Mouse (Mus musculus) midbrain, embryonic 11.5 days (tissue): Measurements from ENCODE around the gene Ercc2. TPM values are rescaled to one million over a fixed set of nuclear protein-coding genes. Genes with fewer than 3 reads are reported as not detected.
A peak's percentile ranks its signal among the peaks of the same experiment; 100 is the strongest.

Source experiments
- ATAC-seq: fragments of 200-750 bp; cut with Nextera tagmentation; 2 replicates; pipeline ENCODE4 v1.8.0; 2017; ENCODE audit warnings: moderate TSS enrichment, moderate library complexity; ENCODE audit not compliant: low FRiP score
- DNase-seq: peaks from one replicate; pipeline ENCODE4 v3.0.0; 2015; ENCODE audit warnings: low spot score; ENCODE audit errors: missing footprints
- H3K27ac ChIP-seq: fragments of 300-500 bp; sonication (generic); 2 replicates; pipeline ENCODE4 v1.5.1; 2014; ENCODE audit warnings: low read depth, low read length
- H3K27me3 ChIP-seq: fragments of 300-500 bp; sonication (generic); 2 replicates; pipeline ENCODE4 v1.6.1; 2014; ENCODE audit warnings: mild to moderate bottlenecking, low read length, moderate library complexity, mixed read lengths; ENCODE audit not compliant: control insufficient read depth, insufficient read depth
- H3K36me3 ChIP-seq: fragments of 300-500 bp; sonication (generic); 2 replicates; pipeline ENCODE4 v1.6.1; 2014; ENCODE audit warnings: mild to moderate bottlenecking, low read length, moderate library complexity, mixed read lengths; ENCODE audit not compliant: control insufficient read depth, insufficient read depth
- H3K4me1 ChIP-seq: fragments of 300-500 bp; sonication (generic); 2 replicates; pipeline ENCODE4 v1.6.1; 2014; ENCODE audit warnings: low read length; ENCODE audit not compliant: control insufficient read depth, insufficient read depth
- H3K4me2 ChIP-seq: fragments of 300-500 bp; sonication (generic); 2 replicates; pipeline ENCODE4 v1.6.1; 2014; ENCODE audit warnings: mild to moderate bottlenecking, moderate library complexity
- H3K4me3 ChIP-seq: fragments of 300-500 bp; sonication (generic); 2 replicates; pipeline ENCODE4 v1.5.1; 2014; ENCODE audit warnings: low read depth, low read length
- H3K9ac ChIP-seq: fragments of 300-500 bp; sonication (generic); 2 replicates; pipeline ENCODE4 v1.6.1; 2014; ENCODE audit warnings: low read length
- H3K9me3 ChIP-seq: fragments of 300-500 bp; sonication (generic); 2 replicates; pipeline ENCODE4 v1.6.1; 2016; ENCODE audit warnings: low read length; ENCODE audit not compliant: control insufficient read depth
- WGBS: fragments of 180-500 bp; shearing (Covaris S2); extraction: QIAGEN DNeasy Blood & Tissue Kit; methylation state at CpG from one replicate; pipeline ENCODE4 v1.1.7; 2014; 5-methylcytosine and 5-hydroxymethylcytosine counted together
- polyA plus RNA-seq: library from polyadenylated mRNA; unstranded; fragments of >200 nt; fragmentation: Nextera tagmentation; extraction: Ambion mirVana; gene quantifications from 2 replicates; pipeline ENCODE4 v1.2.1, GENCODE M21; 2014

Gene Ercc2
- polyA plus RNA-seq, 1 experiment from 2014 or later: 10.3 TPM

DNA sequence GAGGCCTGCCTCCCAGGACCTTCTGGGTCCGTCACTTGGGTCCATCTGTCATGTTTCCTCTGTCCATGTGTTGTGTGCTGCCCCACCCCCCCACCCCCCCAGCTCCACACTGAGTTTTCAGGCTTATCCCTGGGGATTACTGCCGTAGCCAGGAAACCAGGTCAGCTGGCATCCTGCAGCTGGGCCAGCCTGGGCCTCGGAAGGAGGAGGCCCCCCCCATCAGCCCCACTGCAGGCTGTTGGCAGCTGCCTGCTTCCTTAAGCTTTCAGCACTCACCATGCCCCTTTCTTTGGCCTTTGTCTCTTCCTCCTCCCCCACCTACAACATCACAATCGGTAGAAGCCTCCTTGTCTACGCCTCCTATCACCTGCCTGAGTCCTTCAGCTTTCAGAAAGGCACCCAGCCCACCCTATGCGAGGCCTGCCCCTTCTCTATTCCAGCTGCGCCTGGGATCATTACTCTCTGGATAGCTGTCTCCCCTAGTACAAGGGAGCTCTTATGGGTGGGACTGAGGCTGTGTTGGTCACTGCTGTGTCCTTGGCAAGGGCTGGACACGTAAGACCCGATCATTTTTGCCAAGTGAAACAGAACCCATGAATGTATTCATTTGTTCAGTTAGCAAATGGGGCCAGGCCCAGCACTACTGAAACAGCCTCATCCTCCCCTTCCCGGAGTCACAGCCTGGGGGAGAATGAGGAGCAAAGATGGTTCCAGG is 7.0 kb downstream of the Ercc2 start:
- H3K27me3 ChIP-seq: no peaks in the 10 kb centered on the region
- H3K4me1 ChIP-seq: peaks cover 12% of the 10 kb centered on the region
- no peak for DNase-seq
- H3K9ac ChIP-seq: no peak overlapping the region; the same call in 1 of the 2 replicates
- peak overlapping the region; percentile 57 for H3K27ac ChIP-seq
- 64% methylated on average over 10 of the region's 10 CpGs for WGBS
- H3K4me3 ChIP-seq: no peak overlapping the region
- no peak overlapping the region for H3K4me2 ChIP-seq
- H3K36me3 ChIP-seq: peaks cover 46% of the 10 kb centered on the region
- H3K9me3 ChIP-seq: no peaks in the 10 kb centered on the region
- ATAC-seq: peak; percentile 73

- peaks cover 36% of the 10 kb centered on the region for H3K36me3 ChIP-seq
- H3K27me3 ChIP-seq: peaks cover 6% of the 10 kb centered on the region
- ATAC-seq: no peak
- no peaks in the 10 kb centered on the region for H3K9me3 ChIP-seq
- no peak overlapping the region for H3K4me3 ChIP-seq
- DNase-seq: peak; percentile 54
- WGBS: 92% methylated on average over 8 of the region's 8 CpGs
- peaks cover 3% of the 10 kb centered on the region; the same call in 1 of the 2 replicates for H3K4me1 ChIP-seq
- no peak overlapping the region for H3K4me2 ChIP-seq
- H3K27ac ChIP-seq: no peak overlapping the region
- H3K9ac ChIP-seq: no peak overlapping the region
These were observed 12.7 kb downstream of the Ercc2 start for GRCm38 (mm10) chr7:19394484-19394883.

DNA sequence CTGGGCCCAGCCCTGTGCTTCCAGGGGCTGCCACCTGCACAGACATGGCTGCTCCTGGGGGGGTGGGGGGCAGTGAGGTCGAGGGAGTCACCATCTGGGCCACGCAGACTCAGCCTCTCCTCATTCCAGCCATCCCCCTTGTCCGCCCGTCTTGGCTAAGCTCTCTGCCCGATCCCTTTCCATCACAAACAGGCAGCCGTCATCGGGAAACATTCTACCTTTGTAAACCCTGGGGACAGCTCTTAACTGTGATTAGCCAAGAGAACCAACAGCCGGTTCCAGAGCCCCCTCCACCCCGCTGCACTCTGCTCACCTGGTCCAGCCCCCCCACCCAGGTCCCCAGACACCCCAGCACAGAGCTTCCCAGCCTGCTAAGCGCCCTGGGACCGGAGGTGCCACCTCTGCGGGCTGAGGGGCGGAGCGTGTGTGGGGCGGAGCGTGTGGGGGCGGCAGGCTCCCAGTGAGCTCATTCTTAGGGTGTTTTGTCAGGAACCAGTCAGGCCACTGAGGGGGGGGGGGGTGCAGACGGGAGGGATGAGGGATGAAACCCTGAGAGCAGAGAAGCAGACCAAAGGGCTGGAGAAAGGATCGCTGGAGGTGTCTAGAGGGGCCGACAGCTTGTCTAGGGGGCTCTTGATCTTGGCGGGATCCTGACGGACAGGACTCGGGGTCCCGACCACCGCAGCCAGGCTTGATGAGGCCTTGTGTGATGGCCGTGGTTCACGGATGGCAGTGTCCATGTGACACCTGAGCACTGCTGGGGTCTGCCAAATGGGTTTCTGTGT is 17.9 kb downstream of the Ercc2 start:
- WGBS: 2% methylated on average over 27 of the region's 27 CpGs
- Histone ChIP-seq H3K27me3 (peaks cover 30% of the 10 kb centered on the region), H3K9ac (peak overlapping the region; percentile 42), H3K4me2 (peak overlapping the region; percentile 41), H3K27ac (no peak overlapping the region), H3K4me1 (peaks cover 9% of the 10 kb centered on the region; the same call in 1 of the 2 replicates), H3K9me3 (0 out of 2 replicates have a peak, but pooled peaks cover 2% of the 10 kb centered on the region), H3K36me3 (peaks cover 4% of the 10 kb centered on the region), H3K4me3 (peak overlapping the region; percentile 19)
- peak; percentile 91 for DNase-seq
- ATAC-seq: peak; percentile 29; the same call in 1 of the 2 replicates

DNA sequence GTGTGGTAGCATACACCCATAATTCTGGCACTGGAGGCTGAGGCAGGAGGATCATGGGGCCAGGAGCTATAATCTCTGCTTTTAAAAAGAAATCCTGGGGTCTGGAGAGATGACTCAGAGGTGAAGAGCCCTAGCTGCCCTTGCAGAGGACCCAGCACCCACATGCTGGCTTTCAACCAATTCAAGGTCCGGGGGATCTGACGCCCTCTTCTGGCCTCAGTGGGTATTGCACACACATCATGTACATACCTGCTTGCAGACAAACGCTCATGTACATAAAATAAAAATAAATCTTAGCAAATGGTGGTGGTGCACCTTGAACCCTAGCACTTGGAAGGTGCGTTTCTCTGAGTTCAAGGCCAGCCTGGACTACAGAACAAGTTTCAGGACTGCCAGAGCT is 19.1 kb downstream of the Ercc2 start:
- DNase-seq (peak; percentile 80), ATAC-seq (no peak)
- Histone ChIP-seq H3K27me3 (peaks cover 34% of the 10 kb centered on the region), H3K4me1 (peaks cover 10% of the 10 kb centered on the region; the same call in 1 of the 2 replicates), H3K4me3 (no peak overlapping the region), H3K9ac (no peak overlapping the region), H3K4me2 (no peak overlapping the region), H3K27ac (no peak overlapping the region), H3K36me3 (no peaks in the 10 kb centered on the region), H3K9me3 (0 out of 2 replicates have a peak, but pooled peaks cover 2% of the 10 kb centered on the region)
- WGBS: 83% methylated on average over 4 of the region's 4 CpGs

DNA sequence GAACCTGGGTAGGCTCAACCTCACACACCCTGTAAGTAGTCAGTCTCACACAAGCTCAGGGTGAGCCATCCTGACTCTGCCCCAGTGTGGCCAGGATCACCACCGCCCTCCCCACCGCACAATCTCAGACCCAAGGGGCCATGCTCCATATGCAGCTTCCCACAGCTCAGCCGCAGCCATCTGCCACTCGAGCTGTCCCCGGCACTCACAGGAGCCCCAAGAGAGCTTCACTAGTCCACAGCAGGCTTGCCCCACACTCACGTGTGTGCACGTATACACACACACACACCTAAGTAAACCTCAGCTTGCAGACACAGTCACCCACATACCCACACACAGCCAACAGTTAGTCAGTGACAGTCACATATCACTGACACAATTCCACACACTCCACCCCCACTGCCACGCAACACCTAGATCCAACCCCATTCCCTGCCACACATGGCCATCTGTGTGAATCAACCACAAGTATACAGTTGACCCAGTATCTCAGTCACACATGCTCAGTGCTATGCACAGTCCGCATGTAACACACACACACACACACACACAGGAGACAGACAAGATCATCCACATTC is 20.8 kb downstream of the Ercc2 start:
- WGBS: 78% methylated on average over 9 of the region's 9 CpGs
- Histone ChIP-seq H3K27me3 (peaks cover 36% of the 10 kb centered on the region), H3K4me2 (no peak overlapping the region), H3K4me1 (peaks cover 10% of the 10 kb centered on the region; the same call in 1 of the 2 replicates), H3K36me3 (no peaks in the 10 kb centered on the region), H3K27ac (no peak overlapping the region), H3K4me3 (no peak overlapping the region), H3K9ac (no peak overlapping the region), H3K9me3 (0 out of 2 replicates have a peak, but pooled peaks cover 2% of the 10 kb centered on the region)
- ATAC-seq (0 out of 2 replicates have a peak, but pooled peaks have one; percentile 7), DNase-seq (peak; percentile 82)

GRCm38 (mm10) chr7:19403731-19404296 is 22.0 kb downstream of the Ercc2 start, which contains the start of gene Klc3:
TSS of gene Klc3 (minus strand) at chr7:19404104.
- DNase-seq: peak; percentile 90
- Histone ChIP-seq H3K27me3 (peaks cover 36% of the 10 kb centered on the region), H3K4me3 (peak within 1 kb of the TSS; percentile 47), H3K4me1 (peaks cover 10% of the 10 kb centered on the region; the same call in 1 of the 2 replicates), H3K36me3 (no peaks in the 10 kb centered on the region), H3K4me2 (peak within 1 kb of the TSS; percentile 66), H3K9ac (peak within 1 kb of the TSS; percentile 52), H3K27ac (no peak within 1 kb of the TSS), H3K9me3 (0 out of 2 replicates have a peak, but pooled peaks cover 2% of the 10 kb centered on the region)
- 2% methylated on average over 57 of the region's 62 CpGs for WGBS
- ATAC-seq: peak; percentile 31

DNA sequence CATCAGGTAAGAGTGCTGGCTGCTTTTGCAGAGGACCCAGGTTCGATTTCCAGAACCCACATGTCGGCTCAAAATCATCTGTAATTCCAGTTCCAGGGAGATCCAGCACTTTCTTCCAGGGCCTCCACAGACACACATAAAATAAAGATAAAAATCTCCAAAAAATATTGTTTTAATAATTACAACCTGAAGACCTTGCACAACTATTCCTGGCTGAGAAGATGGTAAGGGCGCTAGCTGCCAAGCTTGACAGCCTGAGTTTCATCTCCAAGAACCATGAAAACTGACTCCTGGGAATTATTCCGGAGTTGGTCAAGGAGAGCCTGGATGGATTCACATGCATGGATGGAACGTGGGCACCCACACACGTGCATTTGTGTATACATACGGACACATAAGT is 22.7 kb downstream of the Ercc2 start, which contains the start of gene Ckm:
Ckm (plus strand) TSS at position 301 of the 400 bp plus-strand sequence.
- H3K9ac ChIP-seq: peak within 1 kb of the TSS; percentile 52
- H3K36me3 ChIP-seq: no peaks in the 10 kb centered on the region
- ATAC-seq: no peak
- no peak within 1 kb of the TSS for H3K27ac ChIP-seq
- H3K4me2 ChIP-seq: peak within 1 kb of the TSS; percentile 66
- H3K9me3 ChIP-seq: 0 out of 2 replicates have a peak, but pooled peaks cover 2% of the 10 kb centered on the region
- peak within 1 kb of the TSS; percentile 47 for H3K4me3 ChIP-seq
- no peak for DNase-seq
- 54% methylated on average over 7 of the region's 7 CpGs for WGBS
- H3K4me1 ChIP-seq: peaks cover 7% of the 10 kb centered on the region; the same call in 1 of the 2 replicates
- peaks cover 30% of the 10 kb centered on the region for H3K27me3 ChIP-seq

- WGBS: 3% methylated on average over 19 of the region's 19 CpGs
- peak; percentile 100 for DNase-seq
- no peak overlapping the region for H3K27ac ChIP-seq
- ATAC-seq: peak; percentile 77
- H3K4me3 ChIP-seq: no peak overlapping the region
- H3K9me3 ChIP-seq: 0 out of 2 replicates have a peak, but pooled peaks cover 2% of the 10 kb centered on the region
- peaks cover 30% of the 10 kb centered on the region for H3K27me3 ChIP-seq
- no peaks in the 10 kb centered on the region for H3K36me3 ChIP-seq
- peaks cover 5% of the 10 kb centered on the region; the same call in 1 of the 2 replicates for H3K4me1 ChIP-seq
- H3K9ac ChIP-seq: no peak overlapping the region
- H3K4me2 ChIP-seq: no peak overlapping the region; the same call in 1 of the 2 replicates
These were observed 23.6 kb downstream of the Ercc2 start for GRCm38 (mm10) chr7:19405417-19405816.
